Mouse (Mus musculus) thymus, postnatal 36 days (tissue): Measurements from ENCODE around the gene Gm44511.
"Not testable (repeated sequence)": the region's sequence is repeated elsewhere in the genome, so short reads cannot be mapped to it uniquely, and the experiment has no call there.

Experiments
- DNase-seq, 2 experiments: peaks; one replicate each; pipeline ENCODE4 v3.0.0; 2022; ENCODE audit warnings: mixed read lengths in 2 of 2

Gene Gm44511

DNA sequence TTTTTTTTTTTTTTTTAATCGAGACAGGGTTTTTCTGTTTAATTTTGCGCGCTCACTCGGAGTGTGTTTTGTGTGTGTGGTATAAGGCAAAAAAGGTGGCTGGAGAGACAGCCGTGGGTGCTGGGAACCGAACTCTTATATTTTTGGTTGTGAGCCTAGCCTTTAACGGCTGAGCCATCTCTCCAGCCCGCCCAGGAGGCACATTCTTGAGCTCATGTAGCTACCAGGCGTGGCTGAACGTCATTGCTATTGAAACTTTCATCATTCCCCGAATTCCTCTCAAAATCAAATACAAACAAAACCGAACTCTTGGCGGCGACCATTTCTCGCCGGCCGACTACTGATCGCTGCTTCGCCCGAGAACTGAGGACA lies 27.4 kb downstream of the Gm44511 start:
- DNase-seq: peak; percentile 71 to 72

DNA sequence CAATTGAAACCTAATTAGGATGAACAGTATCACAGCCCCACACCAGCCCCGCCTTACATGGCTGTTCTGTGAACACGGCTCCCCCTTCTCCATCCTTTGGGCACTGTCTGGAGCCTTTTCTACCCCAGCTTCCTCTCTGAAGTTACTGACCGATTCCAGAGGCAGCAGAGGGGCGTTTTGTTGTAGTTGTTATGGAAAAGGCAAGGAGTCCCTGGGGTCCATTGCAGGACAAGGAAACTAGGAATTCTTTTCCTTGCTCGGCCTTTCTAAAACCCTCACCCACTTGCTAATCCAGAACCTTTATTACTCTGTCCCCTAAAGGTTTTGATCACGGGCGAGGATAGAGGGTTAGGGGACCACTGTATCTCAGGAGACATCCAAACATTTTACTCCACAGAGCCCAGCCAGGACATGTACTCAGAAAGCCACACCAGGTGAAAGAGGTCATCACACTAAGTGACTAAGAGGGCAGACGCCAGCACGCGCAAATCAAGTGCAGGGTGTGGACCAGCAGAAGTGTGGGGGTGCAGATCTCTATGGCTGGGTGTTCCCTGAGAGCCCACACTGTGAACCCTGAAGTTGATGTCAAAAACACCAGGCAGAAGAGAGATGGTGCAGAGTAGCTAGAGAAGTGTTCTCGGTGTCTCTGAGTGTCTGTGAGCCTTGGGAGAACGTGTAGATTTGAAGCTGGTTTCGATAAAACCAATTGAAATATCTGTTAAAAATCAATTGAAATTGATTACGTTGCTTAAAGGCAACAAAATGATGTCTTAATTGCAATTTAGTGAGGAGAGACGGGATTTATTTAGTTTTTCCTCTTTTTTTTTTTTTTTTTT lies 28.0 kb downstream of the Gm44511 start:
- DNase-seq: peak in 1 of 2 experiments; percentile 35

DNA sequence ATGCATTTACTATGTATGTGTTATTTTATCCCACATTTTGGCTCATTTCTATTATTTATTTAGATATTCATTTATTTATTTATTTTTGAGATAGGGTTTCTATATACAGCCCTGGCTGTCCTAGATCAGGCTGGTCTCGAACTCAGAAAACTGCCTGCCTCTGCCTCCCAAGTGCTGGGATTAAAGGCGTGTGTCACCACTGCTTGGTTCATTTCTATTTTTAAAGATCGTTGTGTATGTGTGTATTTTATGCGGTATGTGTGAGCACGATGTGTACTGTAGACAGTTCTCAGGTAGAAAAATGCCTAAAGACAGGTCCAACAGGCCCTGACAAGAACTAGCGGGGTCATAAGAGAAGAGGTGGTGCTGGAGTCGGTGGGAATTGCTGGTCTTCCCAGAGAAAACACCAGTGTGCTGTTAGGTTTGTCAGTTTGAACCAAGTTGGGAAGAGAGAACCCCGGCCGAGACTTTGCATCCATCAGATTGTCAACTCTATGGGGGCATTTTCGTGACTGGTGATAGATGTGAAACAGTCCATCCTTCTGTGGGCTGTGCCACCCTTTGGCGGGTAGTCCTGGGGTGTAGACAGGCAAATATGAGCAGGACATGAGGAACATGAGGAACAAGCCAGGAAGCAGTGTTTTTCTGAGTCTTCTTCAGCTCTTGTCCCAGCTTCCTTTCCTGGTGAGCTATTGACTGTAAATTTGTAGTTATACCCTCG lies 28.8 kb downstream of the Gm44511 start:
- no peak for DNase-seq

DNA sequence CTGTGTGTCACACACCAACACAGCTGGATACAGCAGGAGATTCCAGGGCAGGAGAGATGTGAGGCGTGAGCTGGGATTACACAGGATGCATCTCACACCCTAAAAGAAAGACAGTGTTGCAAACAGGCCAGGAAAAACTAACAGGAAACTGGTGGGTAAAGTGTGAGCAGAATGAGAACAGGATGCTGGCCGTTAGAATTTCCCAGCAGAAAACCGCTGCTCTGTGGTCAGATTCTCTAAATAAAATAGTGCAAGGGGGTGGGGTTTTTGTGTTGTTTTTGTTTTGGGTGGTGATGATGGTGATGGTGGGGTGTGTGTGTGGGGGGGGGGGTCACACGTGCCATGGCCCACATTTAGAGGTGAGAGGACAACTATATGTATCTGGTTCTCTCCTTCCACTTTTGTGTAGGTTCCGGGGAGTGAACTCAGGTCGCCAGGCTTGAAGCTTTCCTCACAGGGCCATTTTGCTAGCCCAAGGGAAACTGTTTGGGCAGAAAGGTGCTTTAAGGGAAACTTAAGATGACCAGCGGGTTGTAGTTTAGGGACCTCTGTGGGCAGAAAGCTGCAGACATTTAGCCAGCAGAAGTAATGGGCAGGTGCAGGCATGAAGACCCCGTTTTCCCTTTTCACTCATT lies 29.7 kb downstream of the Gm44511 start:
- peak; percentile 33 to 38 for DNase-seq

DNA sequence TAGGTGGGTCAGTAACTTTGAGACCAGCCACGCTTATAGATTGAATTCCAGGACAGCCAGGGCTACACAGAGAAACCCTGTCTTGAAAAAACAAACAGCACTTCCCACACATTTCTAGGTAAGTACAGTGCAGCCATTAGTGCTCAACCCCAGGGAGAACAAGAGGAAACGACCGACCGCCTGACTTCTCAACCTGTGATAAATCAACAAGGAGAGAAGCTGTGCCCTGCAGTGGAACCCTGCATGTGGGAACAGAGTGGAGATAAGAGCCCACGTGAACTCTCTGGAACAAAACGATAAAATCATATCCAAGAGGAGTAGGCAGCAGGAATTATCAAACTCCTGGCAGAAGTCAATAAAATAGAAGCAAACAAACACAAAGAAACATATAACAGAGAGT lies 32.4 kb downstream of the Gm44511 start:
- DNase-seq: no peak

DNA sequence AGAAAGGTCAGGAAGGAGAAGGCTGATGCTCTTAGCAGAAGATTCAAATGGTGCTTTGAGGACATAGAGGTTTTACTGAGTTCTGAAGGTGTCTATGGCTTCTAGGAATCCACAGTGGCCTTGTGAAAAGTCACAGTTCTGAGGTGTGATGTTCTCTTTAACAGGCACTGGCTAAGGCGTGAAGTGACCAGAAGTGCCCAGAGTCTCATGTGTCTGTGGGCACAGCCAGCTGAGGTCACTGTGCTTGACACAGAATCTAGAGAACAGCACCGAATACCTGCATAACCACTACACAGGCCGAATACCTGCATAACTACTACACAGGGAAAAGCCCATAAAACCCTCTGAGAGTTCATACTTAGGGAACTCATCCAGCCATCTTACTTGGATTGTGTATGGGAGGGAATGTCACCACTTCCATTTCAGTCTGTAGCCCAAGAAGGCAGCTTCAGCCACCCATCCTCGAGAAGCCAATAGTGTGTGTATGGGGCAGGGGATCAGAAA lies 35.6 kb downstream of the Gm44511 start:
- DNase-seq: not testable (repeated sequence)

DNA sequence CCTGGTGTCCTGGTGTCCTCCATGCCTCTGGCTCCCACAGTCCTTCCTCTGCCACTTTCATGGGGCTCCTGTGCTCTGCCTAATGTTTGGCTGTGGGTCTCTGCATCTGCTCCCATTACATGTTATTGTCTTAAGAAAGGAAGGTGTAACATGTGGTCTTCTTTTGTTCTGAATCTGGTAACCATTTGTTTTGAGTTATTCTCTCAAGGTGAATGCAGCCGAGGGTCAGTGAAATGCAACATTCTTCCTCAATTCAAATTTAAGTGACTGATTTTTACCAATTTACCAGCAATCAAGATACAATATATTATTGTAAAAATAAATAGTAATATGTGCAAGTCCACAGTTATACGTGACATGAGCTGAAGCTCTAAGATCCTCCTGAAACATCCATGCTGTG lies 37.0 kb downstream of the Gm44511 start, which contains the start of gene Klrb1c:
Gene Klrb1c, minus strand, starts transcription at position 101 of the 400 bp plus-strand sequence.
- no peak for DNase-seq

DNA sequence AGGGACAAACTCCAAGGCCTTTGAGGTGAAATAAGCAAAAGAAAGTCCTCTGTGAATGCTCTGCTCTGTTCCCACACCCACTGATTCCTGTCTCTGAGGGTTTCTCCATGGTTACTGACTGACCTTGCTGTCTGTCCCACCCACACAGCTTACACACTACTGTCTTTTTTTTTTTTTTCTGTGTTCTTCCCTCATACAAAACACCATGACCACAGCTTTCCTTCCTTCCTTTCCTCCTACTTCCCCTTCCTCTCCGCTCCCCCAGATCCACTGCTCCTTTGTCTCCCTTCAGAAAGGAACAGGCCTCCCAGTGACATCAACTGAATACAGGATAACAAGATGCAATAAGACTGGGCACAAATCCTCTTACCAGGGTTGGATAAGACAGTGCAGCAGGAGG lies 37.6 kb downstream of the Gm44511 start:
- no peak for DNase-seq

DNA sequence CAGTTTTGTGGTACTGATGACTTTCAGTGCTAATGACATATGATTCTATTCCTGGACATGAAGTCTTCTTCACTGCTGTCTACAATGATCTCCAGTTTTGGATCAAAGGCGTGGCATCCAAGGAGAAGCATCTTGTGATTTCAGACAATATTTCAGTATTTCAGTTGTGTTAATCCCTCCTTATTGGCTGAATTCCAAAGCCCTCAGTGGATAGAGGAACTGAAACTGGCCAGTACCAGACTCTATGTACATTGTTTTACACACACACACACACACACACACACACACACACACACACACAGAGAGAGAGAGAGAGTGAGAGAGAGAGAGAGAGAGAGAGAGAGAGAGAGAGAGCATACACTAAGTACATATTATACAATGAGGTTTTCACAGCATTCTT lies 39.7 kb downstream of the Gm44511 start:
- DNase-seq: not testable (repeated sequence)

DNA sequence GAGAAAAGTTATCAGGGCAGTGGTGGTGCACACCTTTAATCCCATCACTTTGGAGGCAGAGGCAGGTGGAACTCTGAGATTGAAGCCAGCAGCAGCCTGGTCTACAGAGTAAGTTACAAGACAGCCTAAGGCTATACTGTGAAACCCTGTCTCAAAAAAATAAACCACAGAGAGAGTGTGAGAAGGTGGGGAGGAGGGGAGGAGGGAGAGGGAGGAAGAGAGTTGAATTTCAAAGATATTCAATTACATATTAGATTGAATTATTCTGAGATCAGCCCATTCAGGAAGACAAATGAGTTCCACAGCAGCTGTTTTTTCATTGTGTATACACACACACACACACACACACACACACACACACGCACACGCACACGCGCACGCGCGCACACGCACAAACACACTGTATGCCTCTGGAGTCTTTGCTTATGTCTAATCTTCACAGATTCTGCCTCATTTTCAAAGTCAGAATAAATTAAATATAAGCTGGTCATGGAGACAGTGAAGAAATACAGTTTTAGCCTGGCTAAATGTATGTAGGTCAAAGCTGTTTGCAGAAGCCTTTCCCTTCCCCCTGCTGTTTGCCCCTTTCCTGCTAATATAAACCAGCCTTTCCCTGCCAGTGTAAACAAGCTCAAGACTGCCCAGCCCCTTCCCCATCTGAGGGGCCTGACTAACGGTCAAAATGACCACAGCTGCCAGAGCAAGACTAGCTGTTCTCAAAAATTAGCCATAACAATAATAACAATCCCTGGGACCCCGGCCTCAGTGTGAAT lies 56.4 kb downstream of the Gm44511 start:
- no peak for DNase-seq

DNA sequence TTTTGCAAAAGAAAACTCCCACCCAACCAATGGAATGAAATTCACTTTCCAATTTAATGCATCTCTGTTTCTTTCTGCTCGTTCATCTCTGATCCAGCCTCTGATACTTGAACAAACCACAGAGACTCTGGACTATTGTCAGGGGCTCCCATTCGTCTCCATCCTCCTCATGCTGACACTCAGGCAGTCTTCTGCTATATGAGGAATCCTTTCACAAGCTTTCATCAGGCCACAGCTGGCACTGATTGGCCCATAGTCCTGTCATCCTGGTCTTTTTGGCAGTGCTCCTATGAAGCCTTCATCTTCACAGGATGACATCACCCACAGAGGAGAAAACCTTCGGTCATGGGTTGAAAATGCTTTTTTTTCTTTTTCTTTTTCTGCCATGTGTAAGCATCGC lies 58.1 kb downstream of the Gm44511 start:
- no peak for DNase-seq

DNA sequence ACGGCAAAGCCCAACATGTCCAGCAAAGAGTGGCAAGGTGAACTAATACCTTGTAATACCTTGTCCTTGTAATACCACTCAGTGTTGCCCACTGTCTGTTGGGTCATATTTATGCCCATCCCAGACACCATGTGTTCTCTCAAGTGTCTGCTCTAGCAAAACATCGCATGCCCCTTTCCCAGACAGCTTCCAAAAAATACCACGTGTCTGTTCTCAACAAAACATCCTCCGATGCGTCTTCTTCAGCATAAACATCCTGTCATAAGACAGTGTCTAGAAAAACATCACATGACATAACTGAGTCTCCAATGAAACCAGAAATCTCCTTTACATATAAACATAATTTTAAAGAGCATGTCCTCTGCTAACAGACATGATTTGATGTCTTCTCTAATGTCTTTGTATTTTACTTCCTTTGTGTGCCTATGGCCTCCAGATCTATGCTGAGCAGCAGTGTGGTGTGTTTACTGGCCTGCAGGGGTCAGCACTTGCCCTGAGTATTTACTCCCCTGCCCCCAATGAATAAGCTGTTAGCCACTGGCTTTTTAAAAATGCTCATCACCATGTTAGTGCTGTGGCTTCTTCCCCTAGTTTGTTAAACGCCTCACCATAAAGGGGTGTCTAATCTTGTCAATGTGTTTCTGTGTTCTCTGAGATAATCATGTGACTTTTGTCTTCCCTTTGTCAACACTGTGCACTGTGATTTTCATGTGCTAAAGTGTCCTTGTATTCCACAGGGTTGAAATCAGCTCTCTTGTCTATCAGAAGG lies 59.4 kb downstream of the Gm44511 start:
- DNase-seq: peak; percentile 51 to 69

DNA sequence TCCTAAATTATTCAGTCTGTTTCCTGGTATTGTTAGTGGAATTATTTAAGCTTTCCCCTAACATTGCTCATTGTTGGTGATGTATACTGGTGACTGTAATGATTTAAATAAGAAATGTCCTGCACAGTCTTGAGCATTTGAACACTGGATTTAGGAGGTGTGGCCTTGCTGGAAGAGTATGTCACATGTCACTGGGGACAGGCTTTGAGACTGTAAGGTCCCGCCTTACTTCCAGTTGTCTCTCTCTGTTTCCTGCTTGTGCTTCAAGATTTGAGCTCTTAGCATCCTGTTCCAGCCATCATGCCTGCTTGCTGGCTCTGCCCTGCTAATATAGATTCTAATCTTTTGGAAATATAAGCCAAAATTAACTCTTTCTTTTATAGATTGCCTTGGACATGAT lies 60.9 kb downstream of the Gm44511 start:
- no peak for DNase-seq

DNA sequence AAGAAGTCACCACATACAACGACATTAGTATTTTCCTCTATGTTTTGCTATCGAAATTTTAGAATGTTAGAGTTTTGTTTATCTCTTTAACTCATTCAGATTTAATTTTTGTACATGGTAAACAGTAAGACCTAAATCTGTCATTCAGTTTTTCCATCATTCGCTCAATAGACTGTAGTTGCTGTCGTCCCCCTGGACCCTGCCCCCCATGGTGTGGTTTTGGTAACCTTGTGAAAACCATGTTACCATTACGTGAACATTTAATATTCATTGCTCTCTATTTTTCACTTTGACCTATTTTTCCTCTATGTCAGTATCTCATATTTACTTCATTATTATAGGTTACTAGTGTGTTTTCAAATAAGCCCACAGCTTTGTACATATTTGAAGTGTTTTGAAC lies 61.5 kb downstream of the Gm44511 start:
- no peak for DNase-seq

DNA sequence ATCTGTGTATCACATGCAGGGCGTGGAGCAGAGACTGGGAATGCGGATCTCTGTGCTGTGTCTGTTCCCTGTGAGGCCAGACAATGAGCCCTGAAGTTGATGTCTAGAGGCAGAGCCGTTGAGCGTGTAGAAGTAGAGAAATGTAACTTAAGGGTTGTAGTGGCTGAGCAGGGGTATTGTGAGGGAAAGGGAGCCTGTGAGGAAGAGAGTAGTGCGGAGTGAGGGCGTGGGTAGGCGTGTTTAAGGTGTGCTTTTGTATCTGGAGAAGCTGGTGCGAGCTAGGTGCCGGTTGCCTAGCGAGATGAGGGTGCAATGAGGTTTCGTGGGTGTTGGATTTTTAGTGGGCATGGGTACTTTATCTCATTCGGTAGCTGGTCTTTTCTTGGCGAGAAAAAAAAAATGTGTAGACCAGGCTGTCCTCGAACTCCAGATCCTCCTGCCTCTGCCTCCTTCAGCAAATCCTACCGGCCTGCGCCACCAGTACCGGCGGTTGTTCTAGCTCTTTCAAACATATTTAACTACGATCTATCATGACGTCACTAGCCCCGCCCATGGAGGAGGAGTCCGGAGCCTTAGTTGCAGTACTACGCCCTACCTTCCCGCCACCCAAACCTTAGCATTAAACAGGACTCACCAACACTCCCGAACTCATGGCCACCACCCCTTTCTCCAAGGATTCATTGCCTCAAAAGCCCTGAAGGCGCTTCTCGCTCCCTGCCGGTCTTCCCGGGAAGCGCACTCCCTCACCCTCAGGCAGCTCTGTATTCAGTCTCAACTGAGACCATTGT lies 62.2 kb downstream of the Gm44511 start:
- DNase-seq: peak; percentile 87 to 90

DNA sequence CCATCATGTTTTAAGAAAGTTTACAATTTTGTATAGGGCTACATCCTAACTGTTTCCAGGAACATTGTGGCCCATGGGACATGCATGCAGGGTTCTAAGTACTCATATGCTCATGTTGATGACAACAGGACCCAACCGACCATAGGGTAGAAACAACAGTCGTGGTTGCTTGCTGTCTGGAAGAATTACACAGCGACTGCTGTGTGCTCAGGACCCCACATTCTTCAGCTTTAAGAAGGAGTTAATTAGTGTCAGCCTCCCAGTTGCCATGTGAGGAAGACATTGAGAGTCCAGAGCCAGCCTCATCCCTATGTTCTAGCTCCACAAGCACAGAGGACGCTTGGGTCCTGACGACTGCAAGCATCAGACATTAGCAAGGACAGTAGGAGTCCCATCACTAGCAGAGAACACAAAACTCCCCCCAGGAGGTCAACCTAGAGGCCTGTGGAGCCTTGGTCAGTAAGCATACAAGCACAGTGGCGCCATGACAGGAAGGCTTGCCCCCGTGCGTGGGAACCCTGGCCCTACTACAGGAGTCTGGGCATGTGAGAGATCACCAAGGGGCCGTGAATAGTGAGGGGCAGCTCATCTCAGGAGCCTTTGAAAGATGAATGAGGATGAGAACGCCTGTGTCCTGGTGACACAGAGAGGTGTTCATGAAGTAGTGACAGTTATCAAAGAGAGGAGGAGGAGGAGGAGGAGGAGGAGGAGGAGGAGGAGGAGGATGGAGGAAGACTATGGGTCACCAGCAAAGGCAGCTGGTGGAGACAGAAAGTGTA lies 63.0 kb downstream of the Gm44511 start:
- DNase-seq: peak in 1 of 2 experiments; percentile 27

DNA sequence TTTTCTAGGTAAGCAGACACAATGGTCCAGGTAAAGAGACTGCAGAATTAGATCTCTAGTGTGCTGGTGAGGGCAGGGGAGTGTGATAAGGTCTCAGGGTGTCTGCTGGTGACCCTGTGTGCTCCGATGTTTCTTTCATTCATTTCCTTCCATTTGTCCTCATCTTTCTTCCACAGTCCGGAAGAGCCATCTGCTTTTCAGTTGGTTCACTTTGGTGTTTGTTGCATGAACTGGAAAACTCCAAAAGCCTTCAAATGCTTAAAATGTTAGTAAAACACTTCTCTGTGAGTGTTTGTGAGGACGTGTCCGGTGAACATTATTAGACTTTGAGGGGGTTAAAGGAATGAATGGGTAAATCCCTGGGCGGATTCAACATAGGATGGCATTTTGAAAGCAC lies 65.0 kb downstream of the Gm44511 start:
- no peak for DNase-seq

DNA sequence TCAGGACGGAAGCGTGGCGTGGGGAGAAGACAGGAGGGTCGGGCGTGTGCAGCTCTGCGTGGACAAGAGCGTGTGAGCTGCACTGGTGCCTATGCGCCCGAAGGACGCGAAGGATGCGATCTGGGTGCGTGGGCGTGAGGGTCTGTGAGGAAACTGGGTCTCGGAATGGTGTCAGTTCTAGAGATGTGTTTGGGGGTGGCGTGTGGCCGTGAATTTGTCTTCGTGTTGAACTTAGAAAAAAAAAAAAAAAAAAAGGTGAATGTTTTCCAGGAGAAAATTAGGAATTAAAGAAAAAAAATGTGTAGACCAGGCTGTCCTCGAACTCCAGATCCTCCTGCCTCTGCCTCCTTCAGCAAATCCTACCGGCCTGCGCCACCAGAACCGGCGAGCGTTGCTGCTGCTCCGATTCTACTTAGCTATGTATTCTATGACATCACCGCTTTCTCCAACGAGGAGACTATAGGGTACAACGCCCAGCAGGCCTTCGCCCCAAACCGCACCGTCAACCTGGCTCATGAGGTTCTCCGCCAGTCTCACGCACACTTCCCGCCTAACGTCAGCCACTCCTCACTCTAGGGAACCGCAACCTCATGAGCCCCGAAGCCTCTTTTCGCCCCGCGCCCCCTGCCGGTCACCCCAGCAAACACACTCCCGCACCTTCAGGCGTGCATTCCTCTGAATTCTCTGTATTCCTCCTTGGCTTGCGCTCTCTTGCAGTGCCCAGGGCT lies 65.5 kb downstream of the Gm44511 start:
- DNase-seq: peak; percentile 81 to 83

DNA sequence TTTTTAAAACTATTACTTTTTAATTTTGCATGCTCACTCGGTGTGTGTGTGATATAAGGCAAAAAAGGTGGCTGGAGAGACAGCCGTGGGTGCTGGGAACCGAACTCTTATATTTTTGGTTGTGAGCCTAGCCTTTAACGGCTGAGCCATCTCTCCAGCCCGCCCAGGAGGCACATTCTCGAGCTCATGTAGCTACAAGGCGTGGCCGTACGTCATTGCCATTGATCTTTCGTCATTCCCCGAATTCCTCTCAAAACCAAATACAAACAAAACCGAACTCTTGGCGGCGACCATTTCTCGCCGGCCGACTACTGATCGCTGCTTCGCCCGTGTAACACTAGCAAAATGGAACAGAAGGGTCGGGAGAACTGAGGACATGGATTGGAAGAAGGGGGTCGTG lies 66.1 kb downstream of the Gm44511 start:
- peak; percentile 87 to 89 for DNase-seq
